Mouse (Mus musculus) intestine, embryonic 15.5 days (tissue): Measurements from ENCODE around the gene Tcl1b2. TPM values are rescaled to one million over a fixed set of nuclear protein-coding genes. Genes with fewer than 3 reads are reported as not detected.

Experiments used
- ATAC-seq: fragments of 200-750 bp; cut with Nextera tagmentation; 2 replicates; pipeline ENCODE4 v1.8.0; 2017; ENCODE audit warnings: moderate TSS enrichment, moderate library complexity
- H3K27ac ChIP-seq: fragments of 300-500 bp; sonication (generic); 2 replicates; pipeline ENCODE4 v1.5.1; 2015; ENCODE audit warnings: mild to moderate bottlenecking, inconsistent platforms
- H3K27me3 ChIP-seq: fragments of 300-500 bp; sonication (generic); replicated peaks from 2 replicates; pipeline ENCODE4 v1.6.1; 2015; ENCODE audit warnings: inconsistent platforms
- H3K36me3 ChIP-seq: fragments of 300-500 bp; sonication (generic); 2 replicates; pipeline ENCODE4 v1.6.1; 2015; ENCODE audit warnings: inconsistent platforms
- H3K4me1 ChIP-seq: fragments of 300-500 bp; sonication (generic); replicated peaks from 2 replicates; pipeline ENCODE4 v1.6.1; 2015; ENCODE audit warnings: inconsistent platforms
- H3K4me2 ChIP-seq: fragments of 300-500 bp; sonication (generic); replicated peaks from 2 replicates; pipeline ENCODE4 v1.6.1; 2015; ENCODE audit warnings: mild to moderate bottlenecking, inconsistent platforms
- H3K4me3 ChIP-seq: fragments of 300-500 bp; sonication (generic); replicated peaks from 2 replicates; pipeline ENCODE4 v1.5.1; 2015; ENCODE audit warnings: inconsistent platforms
- H3K9ac ChIP-seq: fragments of 300-500 bp; sonication (generic); 2 replicates; pipeline ENCODE4 v1.6.1; 2015; ENCODE audit warnings: inconsistent platforms
- H3K9me3 ChIP-seq: fragments of 300-500 bp; sonication (generic); 2 replicates; pipeline ENCODE4 v1.6.1; 2016; ENCODE audit warnings: inconsistent platforms
- WGBS: fragments of 180-500 bp; shearing (Covaris S2); methylation state at CpG from one replicate; pipeline ENCODE4 v1.1.7; 2015; 5-methylcytosine and 5-hydroxymethylcytosine counted together
- polyA plus RNA-seq: library from polyadenylated mRNA; unstranded; fragments of >200 nt; fragmentation: Nextera tagmentation; extraction: Ambion mirVana; gene quantifications from 2 replicates; pipeline ENCODE4 v1.2.1, GENCODE M21; 2015

Tcl1b2 gene
- not detected in 2 replicates for polyA plus RNA-seq

DNA sequence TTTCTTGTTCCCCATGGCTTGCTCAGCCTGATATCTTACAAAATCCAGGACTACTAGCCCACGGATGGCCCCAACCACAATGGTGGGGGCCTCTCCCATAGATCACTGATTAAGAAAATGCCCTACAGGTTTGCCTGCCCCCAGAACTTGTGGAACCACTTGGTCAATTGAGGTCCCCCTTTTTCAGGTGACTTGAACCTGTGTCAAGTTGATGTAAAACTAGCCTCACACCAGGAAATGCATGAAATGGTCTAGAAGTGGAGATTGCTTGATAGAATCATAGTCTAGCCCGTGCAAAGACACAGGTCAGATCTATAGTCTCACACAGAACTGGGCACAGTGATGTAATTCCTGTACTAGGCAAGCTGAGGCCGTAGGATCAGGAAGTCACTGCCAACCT is at the start of gene Tcl1b2:
Tcl1b2 (plus strand) TSS at position 301 of the 400 bp plus-strand sequence.
- Histone ChIP-seq H3K27ac (no peak within 1 kb of the TSS), H3K36me3 (no peaks in the 10 kb centered on the region), H3K9ac (no peak within 1 kb of the TSS), H3K27me3 (no peaks in the 10 kb centered on the region), H3K4me2 (no peak within 1 kb of the TSS), H3K9me3 (no peaks in the 10 kb centered on the region), H3K4me3 (no peak within 1 kb of the TSS), H3K4me1 (no peaks in the 10 kb centered on the region)
- ATAC-seq: no peak
- 81% methylated on average over 3 of the region's 3 CpGs for WGBS

DNA sequence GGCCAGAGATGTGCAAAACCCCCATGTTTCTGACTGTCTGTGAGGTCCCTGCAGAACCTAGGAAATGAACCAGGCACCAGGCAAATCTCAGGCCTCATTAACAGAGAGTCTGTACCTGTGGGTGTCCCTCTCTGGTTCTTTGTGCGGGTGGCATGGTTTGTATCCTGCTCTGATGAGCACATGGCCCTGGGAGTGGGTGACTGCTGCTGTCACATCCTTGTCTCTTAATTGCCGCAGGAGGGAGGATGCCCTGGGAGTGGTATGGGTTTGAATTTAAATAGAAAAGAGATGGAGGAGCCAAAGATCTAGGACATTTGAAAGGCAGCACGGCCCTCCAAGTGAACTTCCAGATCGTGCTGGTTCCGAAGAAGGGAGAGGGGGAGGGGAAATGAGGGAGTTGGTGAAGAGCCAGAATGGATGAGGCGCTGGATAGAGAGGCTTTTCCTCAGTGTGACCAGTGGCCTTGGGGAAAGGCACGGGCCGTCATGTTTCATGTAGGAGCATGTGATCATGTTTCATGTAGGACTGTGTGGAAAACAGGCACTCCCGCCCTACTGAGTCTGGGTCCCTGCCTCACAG is 46.3 kb upstream of the Tcl1b2 start:
- Histone ChIP-seq H3K4me2 (no peak overlapping the region), H3K36me3 (no peaks in the 10 kb centered on the region), H3K4me3 (no peak overlapping the region), H3K4me1 (no peaks in the 10 kb centered on the region), H3K9ac (no peak overlapping the region), H3K27me3 (no peaks in the 10 kb centered on the region), H3K9me3 (no peaks in the 10 kb centered on the region), H3K27ac (no peak overlapping the region)
- no peak for ATAC-seq
- 56% methylated on average over 9 of the region's 9 CpGs for WGBS

DNA sequence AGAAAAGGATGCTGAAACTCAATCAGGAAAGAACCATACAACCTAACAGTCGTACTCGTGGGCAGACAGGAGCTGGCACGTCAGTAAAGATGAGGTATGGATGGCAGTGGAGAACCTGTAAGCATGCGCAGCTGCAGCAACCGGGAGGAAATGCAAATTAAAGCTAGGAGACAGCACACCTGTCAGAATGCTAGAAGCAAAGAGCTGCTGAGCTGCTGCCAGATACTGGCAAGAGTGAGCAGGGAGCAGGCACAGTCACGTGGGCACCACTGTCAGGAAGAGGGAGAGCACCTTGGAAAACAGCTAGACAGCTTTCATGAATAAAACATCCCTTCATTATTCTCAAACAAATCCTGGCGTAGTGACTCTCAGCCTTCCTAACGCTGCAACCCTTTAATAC is 42.9 kb upstream of the Tcl1b2 start:
- H3K27me3 ChIP-seq: no peaks in the 10 kb centered on the region
- no peak overlapping the region for H3K4me3 ChIP-seq
- 49% methylated on average over 8 of the region's 8 CpGs for WGBS
- H3K9ac ChIP-seq: no peak overlapping the region
- no peak for ATAC-seq
- no peaks in the 10 kb centered on the region for H3K9me3 ChIP-seq
- H3K4me2 ChIP-seq: no peak overlapping the region
- no peak overlapping the region for H3K27ac ChIP-seq
- H3K4me1 ChIP-seq: no peaks in the 10 kb centered on the region
- no peaks in the 10 kb centered on the region for H3K36me3 ChIP-seq

DNA sequence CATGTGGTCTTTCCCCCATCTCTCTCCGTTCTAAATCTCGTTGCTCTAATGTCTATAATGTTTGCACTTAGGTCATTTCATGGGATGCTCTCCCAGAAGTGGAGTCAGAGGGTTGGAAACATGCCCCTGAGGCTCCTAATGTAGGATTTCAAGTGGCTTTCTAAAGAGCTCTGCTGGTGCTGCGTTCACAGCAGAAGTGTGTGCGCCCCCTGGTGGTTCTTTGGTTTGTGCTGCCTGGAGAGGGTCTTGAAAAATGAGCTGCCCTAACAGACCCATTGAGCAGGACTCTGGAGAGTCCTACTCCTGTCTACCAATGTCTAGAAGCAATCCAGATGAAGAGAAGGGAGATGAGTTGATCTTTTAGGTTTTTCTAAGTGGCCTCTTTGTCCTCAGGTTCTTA is 41.8 kb upstream of the Tcl1b2 start:
- Histone ChIP-seq H3K27me3 (no peaks in the 10 kb centered on the region), H3K36me3 (no peaks in the 10 kb centered on the region), H3K27ac (no peak overlapping the region), H3K9ac (no peak overlapping the region), H3K4me2 (no peak overlapping the region), H3K4me3 (no peak overlapping the region), H3K4me1 (no peaks in the 10 kb centered on the region), H3K9me3 (no peaks in the 10 kb centered on the region)
- ATAC-seq: no peak
- 2% methylated on average over 4 of the region's 4 CpGs for WGBS

DNA sequence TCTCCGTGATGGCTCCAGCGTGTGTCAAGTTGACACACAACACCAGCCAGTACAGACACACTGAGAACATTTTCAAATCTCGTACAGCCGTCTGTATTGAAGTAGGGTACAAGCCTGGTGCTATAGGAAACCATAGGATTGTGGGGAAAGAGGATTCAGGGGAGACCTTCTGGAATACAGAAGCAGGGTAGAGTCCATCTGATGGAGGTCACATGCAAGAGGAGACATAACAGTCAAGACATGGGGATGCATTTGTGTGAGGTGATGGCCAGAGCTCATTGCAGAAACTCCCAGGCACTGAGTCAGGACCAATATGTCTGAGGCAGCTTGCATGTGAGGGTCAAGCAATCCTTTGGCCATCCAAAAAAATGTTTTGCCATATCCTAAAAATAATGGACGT is 40.5 kb upstream of the Tcl1b2 start:
- H3K4me3 ChIP-seq: no peak overlapping the region

DNA sequence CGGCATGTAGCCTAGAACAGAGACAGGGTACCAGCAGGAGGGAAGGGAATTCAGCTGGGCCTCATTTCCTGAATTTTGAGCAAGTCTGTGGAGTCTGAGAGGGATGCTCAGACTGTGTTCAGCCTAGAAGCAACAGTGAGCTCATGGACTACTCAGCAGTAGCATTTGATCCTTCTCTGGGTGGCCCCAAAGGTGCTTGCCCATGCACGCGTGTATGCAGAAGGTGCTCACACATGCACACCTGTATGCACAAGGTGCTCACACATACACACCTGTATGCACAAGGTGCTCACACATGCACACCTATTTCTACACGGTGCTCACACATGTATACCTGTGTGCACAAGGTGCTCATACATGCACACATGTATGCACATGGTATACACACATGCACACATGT is 37.0 kb upstream of the Tcl1b2 start:
- WGBS: 94% methylated on average over 4 of the region's 4 CpGs
- no peak for ATAC-seq
- no peak overlapping the region for H3K4me2 ChIP-seq

More for the DNA sequence above, 40.5 kb upstream of the Tcl1b2 start:
- no peaks in the 10 kb centered on the region for H3K27me3 ChIP-seq
- no peak overlapping the region for H3K27ac ChIP-seq
- H3K36me3 ChIP-seq: no peaks in the 10 kb centered on the region
- H3K4me1 ChIP-seq: no peaks in the 10 kb centered on the region
- H3K9ac ChIP-seq: no peak overlapping the region
- WGBS: 82% methylated on average over 5 of the region's 5 CpGs
- H3K9me3 ChIP-seq: no peaks in the 10 kb centered on the region
- ATAC-seq: no peak
- no peak overlapping the region for H3K4me2 ChIP-seq

DNA sequence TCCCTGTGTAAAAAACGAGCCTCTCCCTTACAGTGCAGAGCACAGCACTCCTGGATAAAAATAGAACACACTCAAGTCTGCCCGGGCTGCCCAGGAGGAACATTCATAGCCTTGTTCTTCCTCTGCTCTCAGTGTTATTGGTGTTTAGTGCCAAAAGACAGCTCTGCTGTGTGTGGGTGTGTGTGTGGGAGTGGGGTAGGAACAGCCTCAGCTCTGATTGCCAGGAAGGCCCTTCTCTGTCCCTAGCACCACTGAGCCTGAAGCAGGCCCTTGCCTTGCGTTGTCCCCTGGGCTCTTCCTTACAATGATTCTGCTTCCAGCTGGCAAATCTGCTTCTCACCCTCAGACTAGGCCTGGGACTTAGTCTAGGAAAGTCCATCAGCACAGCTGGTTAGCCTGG is 36.4 kb upstream of the Tcl1b2 start:
- H3K27me3 ChIP-seq: no peaks in the 10 kb centered on the region
- H3K4me3 ChIP-seq: no peak overlapping the region
- H3K4me2 ChIP-seq: no peak overlapping the region
- no peaks in the 10 kb centered on the region for H3K36me3 ChIP-seq
- H3K4me1 ChIP-seq: no peaks in the 10 kb centered on the region
- no peak for ATAC-seq
- no peak overlapping the region for H3K9ac ChIP-seq
- H3K9me3 ChIP-seq: no peaks in the 10 kb centered on the region
- WGBS: 61% methylated on average over 3 of the region's 3 CpGs
- H3K27ac ChIP-seq: no peak overlapping the region

More for the DNA sequence above, 37.0 kb upstream of the Tcl1b2 start:
- Histone ChIP-seq H3K36me3 (no peaks in the 10 kb centered on the region), H3K27me3 (no peaks in the 10 kb centered on the region), H3K9ac (no peak overlapping the region), H3K9me3 (no peaks in the 10 kb centered on the region), H3K4me3 (no peak overlapping the region), H3K4me1 (no peaks in the 10 kb centered on the region), H3K27ac (no peak overlapping the region)

DNA sequence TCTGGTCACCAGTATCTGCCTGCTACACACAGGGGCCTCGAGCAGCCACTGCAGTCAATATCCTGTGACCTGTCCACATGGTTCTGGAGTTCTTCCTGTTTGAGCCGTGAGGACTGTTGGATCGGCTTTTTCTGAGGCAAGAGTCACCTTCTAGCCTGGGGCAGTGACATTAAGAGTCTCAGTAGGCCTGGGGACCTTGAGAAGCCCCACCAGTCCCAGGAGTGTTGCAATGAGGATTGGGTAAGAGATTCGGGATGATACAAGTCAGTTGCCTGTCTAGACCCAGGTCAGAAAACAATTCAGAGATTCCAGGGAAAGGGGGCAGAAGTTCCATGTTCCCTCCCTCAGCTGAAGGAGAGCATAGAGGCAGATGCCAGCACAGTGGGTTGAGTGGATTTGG is 36.0 kb upstream of the Tcl1b2 start:
- Histone ChIP-seq H3K4me2 (no peak overlapping the region), H3K4me3 (no peak overlapping the region), H3K27ac (no peak overlapping the region), H3K4me1 (no peaks in the 10 kb centered on the region), H3K9me3 (no peaks in the 10 kb centered on the region), H3K9ac (no peak overlapping the region), H3K36me3 (no peaks in the 10 kb centered on the region), H3K27me3 (no peaks in the 10 kb centered on the region)
- WGBS: 68% methylated on average over 4 of the region's 4 CpGs
- ATAC-seq: no peak

DNA sequence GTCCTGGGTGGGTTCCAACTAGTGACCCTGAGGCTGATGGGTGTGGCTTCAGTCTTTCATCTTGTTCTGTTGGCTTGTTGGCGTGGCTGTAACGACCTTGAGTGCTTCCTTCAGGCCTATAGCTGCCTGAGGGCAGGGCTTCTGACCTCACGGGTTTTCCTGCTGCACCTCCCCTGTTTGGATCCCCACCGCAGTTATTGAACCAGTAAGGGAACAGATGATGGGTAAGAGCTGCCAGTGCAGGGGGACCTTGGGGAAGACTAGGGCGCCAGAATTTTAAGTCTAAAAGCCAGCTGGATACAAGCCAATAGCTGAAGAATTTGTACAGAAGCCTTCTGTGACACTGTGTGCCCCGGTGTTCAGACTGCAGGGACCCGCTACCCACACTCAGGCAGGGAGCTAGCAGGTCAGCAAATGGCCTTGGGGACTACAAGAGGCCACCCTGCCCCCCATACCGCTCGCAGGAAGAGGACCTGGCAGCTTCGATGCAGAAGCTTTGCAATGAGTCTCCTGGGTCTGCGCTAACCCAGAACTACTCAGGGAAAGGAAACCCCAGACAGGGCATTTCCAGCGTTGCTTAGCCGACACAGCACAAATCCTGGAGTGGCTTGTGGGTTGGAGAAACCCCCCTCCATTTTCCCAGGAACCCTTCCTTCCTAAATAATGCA is 33.4 kb upstream of the Tcl1b2 start:
- 41% methylated on average over 13 of the region's 13 CpGs for WGBS
- Histone ChIP-seq H3K36me3 (no peaks in the 10 kb centered on the region), H3K27me3 (no peaks in the 10 kb centered on the region), H3K27ac (no peak overlapping the region), H3K4me3 (no peak overlapping the region), H3K4me1 (no peaks in the 10 kb centered on the region), H3K4me2 (no peak overlapping the region), H3K9me3 (no peaks in the 10 kb centered on the region), H3K9ac (no peak overlapping the region)
- ATAC-seq: no peak

DNA sequence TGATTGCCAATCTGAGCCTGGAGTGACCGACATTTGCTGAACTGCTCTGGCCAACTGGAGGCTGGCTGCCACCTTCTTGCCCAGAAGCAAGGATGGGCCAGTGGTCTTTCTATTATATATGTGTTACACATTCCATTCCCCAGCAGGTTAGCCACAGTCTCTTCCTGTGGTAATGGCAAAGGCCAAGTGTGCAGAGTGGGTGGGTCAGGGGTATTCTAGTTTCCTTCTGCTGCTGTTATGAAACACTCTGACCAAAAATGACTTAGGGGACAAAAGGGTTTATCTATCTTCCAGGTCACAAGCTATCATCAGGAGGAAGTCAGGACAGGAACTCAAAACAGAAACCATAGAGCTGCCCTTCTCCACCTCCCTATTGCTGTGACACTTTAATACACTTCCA is 29.2 kb upstream of the Tcl1b2 start:
- no peaks in the 10 kb centered on the region for H3K4me1 ChIP-seq
- WGBS: 100% methylated on average over 1 of the region's 1 CpGs
- H3K27ac ChIP-seq: no peak overlapping the region
- no peak for ATAC-seq
- no peaks in the 10 kb centered on the region for H3K27me3 ChIP-seq
- no peak overlapping the region for H3K9ac ChIP-seq
- no peaks in the 10 kb centered on the region for H3K36me3 ChIP-seq
- no peak overlapping the region for H3K4me2 ChIP-seq
- H3K4me3 ChIP-seq: no peak overlapping the region
- H3K9me3 ChIP-seq: no peaks in the 10 kb centered on the region

DNA sequence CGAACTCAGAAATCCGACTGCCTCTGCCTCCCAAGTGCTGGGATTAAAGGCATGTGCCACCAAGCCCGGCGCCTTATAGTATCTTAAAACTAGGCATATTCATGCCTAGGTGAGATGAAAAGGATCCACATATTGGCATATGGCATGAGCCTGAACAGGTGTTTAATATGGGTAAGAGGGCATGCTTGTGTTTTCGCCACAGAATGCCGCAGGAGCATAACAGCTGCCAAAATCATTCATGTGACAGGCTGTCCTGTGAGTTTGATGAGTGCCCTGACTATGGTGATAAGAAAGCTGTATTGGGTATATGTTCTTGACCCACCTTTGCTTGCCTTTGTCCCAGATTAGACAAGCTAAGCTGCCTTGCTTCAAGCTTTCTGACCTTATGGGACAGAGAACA is 20.5 kb upstream of the Tcl1b2 start:
- Histone ChIP-seq H3K27ac (no peak overlapping the region), H3K4me1 (no peaks in the 10 kb centered on the region), H3K9ac (no peak overlapping the region), H3K9me3 (no peaks in the 10 kb centered on the region), H3K27me3 (no peaks in the 10 kb centered on the region), H3K36me3 (no peaks in the 10 kb centered on the region), H3K4me2 (no peak overlapping the region), H3K4me3 (no peak overlapping the region)
- 85% methylated on average over 6 of the region's 6 CpGs for WGBS
- no peak for ATAC-seq

DNA sequence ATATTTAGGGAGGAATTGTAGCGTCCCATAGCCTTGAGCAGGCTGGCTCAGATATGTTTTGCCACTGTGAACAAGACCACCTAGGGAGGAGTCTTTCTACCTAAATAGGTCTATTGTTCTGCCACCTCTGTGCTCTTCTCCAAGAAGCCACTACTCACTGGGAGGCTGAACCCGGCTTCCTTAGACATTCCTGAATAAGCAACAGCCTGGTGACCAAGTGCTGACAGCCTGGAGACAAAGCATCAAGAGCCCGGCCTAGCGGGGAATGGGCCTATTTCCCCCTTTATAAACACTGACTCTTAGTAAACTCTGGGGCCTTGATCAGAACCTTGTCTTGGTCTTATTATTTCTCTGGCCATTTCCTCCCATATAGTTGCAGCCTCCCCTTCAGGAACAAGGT is 19.3 kb upstream of the Tcl1b2 start:
- Histone ChIP-seq H3K4me3 (no peak overlapping the region), H3K36me3 (no peaks in the 10 kb centered on the region), H3K9ac (no peak overlapping the region), H3K27ac (no peak overlapping the region), H3K4me2 (no peak overlapping the region), H3K4me1 (no peaks in the 10 kb centered on the region), H3K9me3 (no peaks in the 10 kb centered on the region), H3K27me3 (no peaks in the 10 kb centered on the region)
- no peak for ATAC-seq
- WGBS: 69% methylated on average over 4 of the region's 4 CpGs

DNA sequence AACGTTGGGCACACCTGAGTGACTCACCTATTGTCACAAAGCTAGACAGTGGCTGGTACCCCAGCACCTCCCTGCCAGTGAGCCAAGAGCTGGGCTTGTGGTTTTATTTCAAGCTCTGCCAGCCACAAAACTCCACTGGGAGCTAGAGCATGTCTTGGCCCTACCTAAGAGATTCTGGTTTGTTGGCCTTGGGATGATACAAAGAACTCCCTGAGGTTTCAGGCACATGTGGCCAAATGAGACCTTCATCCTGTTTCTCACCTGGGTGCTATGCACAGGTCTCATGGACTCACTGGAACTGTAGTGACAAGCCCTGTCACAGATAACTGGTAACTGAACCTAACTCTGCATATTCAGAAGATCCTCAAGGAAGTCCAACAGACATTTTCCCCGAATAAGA is 18.2 kb upstream of the Tcl1b2 start:
- Histone ChIP-seq H3K27ac (no peak overlapping the region), H3K4me3 (no peak overlapping the region)
- WGBS: 87% methylated on average over 2 of the region's 2 CpGs

More for the DNA sequence above, 18.2 kb upstream of the Tcl1b2 start:
- Histone ChIP-seq H3K9ac (no peak overlapping the region), H3K4me1 (no peaks in the 10 kb centered on the region), H3K36me3 (no peaks in the 10 kb centered on the region), H3K9me3 (no peaks in the 10 kb centered on the region), H3K4me2 (no peak overlapping the region), H3K27me3 (no peaks in the 10 kb centered on the region)
- ATAC-seq: no peak
